Comparison of ENCODE assay signal across 9 mouse cellular contexts in the genomic region with DNA sequence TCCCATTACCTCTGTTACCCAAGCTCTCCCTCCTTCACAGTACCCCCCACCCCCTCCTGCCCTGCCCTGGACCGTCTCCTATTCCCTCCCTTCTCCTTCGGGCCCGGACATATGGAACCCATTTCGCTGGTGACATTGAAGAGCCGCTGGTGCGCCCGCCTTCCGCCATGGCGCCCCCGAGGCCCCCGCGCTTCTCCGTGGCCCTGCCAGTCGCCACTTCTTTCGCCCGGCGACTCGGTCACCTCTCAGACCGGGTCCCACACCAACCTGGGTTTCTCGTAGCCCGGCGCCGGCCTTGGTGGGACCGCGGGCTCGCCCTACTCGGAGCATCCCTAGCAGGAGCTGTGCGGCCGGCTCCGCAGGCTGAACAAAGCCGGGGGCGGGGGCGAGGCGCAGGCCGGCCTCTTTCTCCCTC. TPM values are rescaled to one million over a fixed set of nuclear protein-coding genes. Genes with fewer than 3 reads are reported as not detected.
A peak's percentile ranks its signal among the peaks of the same experiment; 100 is the strongest.
DNase-seq lines count a peak whose midpoint lies in the region; ATAC-seq lines count a peak whose summit lies in the region.
"Had no signal": no experiment of that assay in that cellular context is flagged by ENCODE, and none has a peak within 500 bp of the region (broad histone marks: within the 10 kb centered on the region; RNA-seq: fewer than 3 reads in every experiment).

No protein-coding gene starts in this region.

- no peaks in the 10 kb centered on the region for H3K9me3 ChIP-seq in kidney, embryonic 15.5 days (replicated peaks)
- H3K9me3 ChIP-seq in embryonic facial prominence, embryonic 10.5 days, result no peaks in the 10 kb centered on the region
- H3K9me3 ChIP-seq in hindbrain, embryonic 13.5 days, result no peaks in the 10 kb centered on the region
- no peaks in the 10 kb centered on the region for H3K9me3 ChIP-seq in liver, embryonic 16.5 days (replicated peaks; ENCODE audit: control insufficient read depth, low read length)
- H3K9me3 ChIP-seq: forebrain, embryonic 15.5 days had no signal

- peaks cover 100% of the 10 kb centered on the region for H3K4me1 ChIP-seq in kidney, embryonic 15.5 days
- peaks cover 16% of the 10 kb centered on the region for H3K4me1 ChIP-seq in embryonic facial prominence, embryonic 10.5 days
- H3K4me1 ChIP-seq in hindbrain, embryonic 13.5 days (replicated peaks), result peaks cover 33% of the 10 kb centered on the region
- no peaks in the 10 kb centered on the region for H3K4me1 ChIP-seq in liver, embryonic 16.5 days (ENCODE audit: control insufficient read depth, low read depth, low read length)
- H3K4me1 ChIP-seq: forebrain, embryonic 15.5 days had no signal

- no peak; the same call in 1 of the 2 replicates for ATAC-seq in kidney, embryonic 15.5 days (replicated peaks; ENCODE audit: low FRiP score)
- ATAC-seq in hindbrain, embryonic 13.5 days (ENCODE audit: low FRiP score), result no peak
- ATAC-seq in liver, embryonic 16.5 days (ENCODE audit: low read depth), result no peak
- ATAC-seq: forebrain, embryonic 15.5 days had no signal

- 10% methylated on average over 34 of the region's 35 CpGs for WGBS in kidney, embryonic 15.5 days
- under 1% methylated on average over 35 of the region's 35 CpGs for WGBS in embryonic facial prominence, embryonic 10.5 days
- WGBS in hindbrain, embryonic 13.5 days, result 1% methylated on average over 35 of the region's 35 CpGs
- WGBS in liver, embryonic 16.5 days (ENCODE audit: insufficient replicate concordance), result 6% methylated on average over 25 of the region's 35 CpGs

- H3K4me2 ChIP-seq in kidney, embryonic 15.5 days, result peak overlapping the region; percentile 90
- peak overlapping the region; percentile 83 for H3K4me2 ChIP-seq in hindbrain, embryonic 13.5 days
- 0 out of 2 replicates have a peak overlapping the region, but pooled peaks have one; percentile 10 for H3K4me2 ChIP-seq in liver, embryonic 16.5 days (ENCODE audit: low read depth, low read length)
- H3K4me2 ChIP-seq: forebrain, embryonic 15.5 days had no signal

- H3K27me3 ChIP-seq in kidney, embryonic 15.5 days, result no peaks in the 10 kb centered on the region
- H3K27me3 ChIP-seq in embryonic facial prominence, embryonic 10.5 days (replicated peaks; ENCODE audit: low read depth, poor library complexity, severe bottlenecking), result peaks cover 100% of the 10 kb centered on the region
- peaks cover 99% of the 10 kb centered on the region for H3K27me3 ChIP-seq in hindbrain, embryonic 13.5 days
- H3K27me3 ChIP-seq in liver, embryonic 16.5 days (ENCODE audit: control insufficient read depth, insufficient read depth, low read depth, low read length), result peaks cover 68% of the 10 kb centered on the region

- H3K9ac ChIP-seq in kidney, embryonic 15.5 days, result peak overlapping the region; percentile 55
- H3K9ac ChIP-seq in hindbrain, embryonic 13.5 days, result peak overlapping the region; percentile 99
- H3K9ac ChIP-seq in liver, embryonic 16.5 days (ENCODE audit: low read depth, low read length), result no peak overlapping the region
- H3K9ac ChIP-seq: forebrain, embryonic 15.5 days had no signal

- DNase-seq in kidney, adult 18-20 months, result no peak
- peak; percentile 75 for DNase-seq in embryonic facial prominence, embryonic 10.5 days (ENCODE audit: low spot score)
- DNase-seq in thymus, postnatal 25 days, result no peak
- DNase-seq in adrenal gland, postnatal 25 days, result no peak

- peaks cover 31% of the 10 kb centered on the region for H3K36me3 ChIP-seq in kidney, embryonic 15.5 days
- H3K36me3 ChIP-seq in embryonic facial prominence, embryonic 10.5 days (replicated peaks), result no peaks in the 10 kb centered on the region
- no peaks in the 10 kb centered on the region; the same call in 1 of the 2 replicates for H3K36me3 ChIP-seq in hindbrain, embryonic 13.5 days
- H3K36me3 ChIP-seq in liver, embryonic 16.5 days (ENCODE audit: control insufficient read depth, insufficient read depth), result no peaks in the 10 kb centered on the region
- H3K36me3 ChIP-seq: forebrain, embryonic 15.5 days had no signal

- H3K4me3 ChIP-seq in kidney, embryonic 15.5 days (replicated peaks), result peak overlapping the region; percentile 41
- peak overlapping the region; percentile 53 for H3K4me3 ChIP-seq in embryonic facial prominence, embryonic 10.5 days
- peak overlapping the region; percentile 57 for H3K4me3 ChIP-seq in hindbrain, embryonic 13.5 days
- peak overlapping the region; percentile 21; the same call in 1 of the 2 replicates for H3K4me3 ChIP-seq in liver, embryonic 16.5 days (ENCODE audit: low read depth, low read length)
- H3K4me3 ChIP-seq: forebrain, embryonic 15.5 days had no signal

- peak overlapping the region; percentile 100 for H3K27ac ChIP-seq in kidney, embryonic 15.5 days
- peak overlapping the region; percentile 75 for H3K27ac ChIP-seq in embryonic facial prominence, embryonic 10.5 days (replicated peaks)
- H3K27ac ChIP-seq in hindbrain, embryonic 13.5 days, result peak overlapping the region; percentile 100
- H3K27ac ChIP-seq in liver, embryonic 16.5 days (ENCODE audit: low read length), result no peak overlapping the region
- H3K27ac ChIP-seq: forebrain, embryonic 15.5 days had no signal

RNA-seq across cellular contexts. Expression of a gene that starts 9.5 kb away (rescaled TPM):
- 4.4 and 4.5 TPM in 2 replicates for polyA plus RNA-seq in kidney, embryonic 15.5 days (2015; fragmentation: Nextera tagmentation; extraction: Ambion mirVana)
- polyA plus RNA-seq in embryonic facial prominence, embryonic 10.5 days (2016; fragmentation: Nextera tagmentation; extraction: Ambion mirVana), result 0.69 and 3.4 TPM in 2 replicates
- 11.9 and 14.5 TPM in 2 replicates for polyA plus RNA-seq in hindbrain, embryonic 13.5 days (2015; fragmentation: Nextera tagmentation; extraction: Ambion mirVana)
- 0.11 TPM in 1 of 2 replicates, not detected in the other for polyA plus RNA-seq in liver, embryonic 16.5 days (2015; fragmentation: Nextera tagmentation; extraction: Ambion mirVana)
- total RNA-seq in adrenal gland, postnatal 25 days (2021), result 33.0 and 40.1 TPM in 2 replicates
- polyA plus RNA-seq: forebrain, embryonic 15.5 days; midbrain, postnatal 0 days had no signal

RNA-seq across cellular contexts. Expression of a gene that starts 14.6 kb away (rescaled TPM):
- polyA plus RNA-seq in kidney, embryonic 15.5 days (2015; fragmentation: Nextera tagmentation; extraction: Ambion mirVana), result 6.4 and 7.1 TPM in 2 replicates
- polyA plus RNA-seq in embryonic facial prominence, embryonic 10.5 days (2016; fragmentation: Nextera tagmentation; extraction: Ambion mirVana), result 0.09 and 0.23 TPM in 2 replicates
- polyA plus RNA-seq in hindbrain, embryonic 13.5 days (2015; fragmentation: Nextera tagmentation; extraction: Ambion mirVana), result 9.5 and 11.3 TPM in 2 replicates
- 0.08 and 0.11 TPM in 2 replicates for polyA plus RNA-seq in liver, embryonic 16.5 days (2015; fragmentation: Nextera tagmentation; extraction: Ambion mirVana)
- total RNA-seq in adrenal gland, postnatal 25 days (2021), result 27.6 and 31.5 TPM in 2 replicates
- polyA plus RNA-seq: forebrain, embryonic 15.5 days; midbrain, postnatal 0 days had no signal

RNA-seq across cellular contexts. Expression of a gene that starts 17.7 kb away (rescaled TPM):
- polyA plus RNA-seq in kidney, embryonic 15.5 days (2015; fragmentation: Nextera tagmentation; extraction: Ambion mirVana), result 45.7 and 45.9 TPM in 2 replicates
- 5.8 and 17.0 TPM in 2 replicates for polyA plus RNA-seq in embryonic facial prominence, embryonic 10.5 days (2016; fragmentation: Nextera tagmentation; extraction: Ambion mirVana)
- 38.6 and 47.2 TPM in 2 replicates for polyA plus RNA-seq in hindbrain, embryonic 13.5 days (2015; fragmentation: Nextera tagmentation; extraction: Ambion mirVana)
- polyA plus RNA-seq in liver, embryonic 16.5 days (2015; fragmentation: Nextera tagmentation; extraction: Ambion mirVana), result 0.62 and 0.90 TPM in 2 replicates
- total RNA-seq in adrenal gland, postnatal 25 days (2021), result 24.0 and 25.6 TPM in 2 replicates
- polyA plus RNA-seq: forebrain, embryonic 15.5 days; midbrain, postnatal 0 days had no signal

RNA-seq across cellular contexts. Expression of a gene that starts 29.5 kb away (rescaled TPM):
- 18.8 and 20.2 TPM in 2 replicates for polyA plus RNA-seq in kidney, embryonic 15.5 days (2015; fragmentation: Nextera tagmentation; extraction: Ambion mirVana)
- 0.07 and 0.28 TPM in 2 replicates for polyA plus RNA-seq in embryonic facial prominence, embryonic 10.5 days (2016; fragmentation: Nextera tagmentation; extraction: Ambion mirVana)
- 196 and 216 TPM in 2 replicates for polyA plus RNA-seq in hindbrain, embryonic 13.5 days (2015; fragmentation: Nextera tagmentation; extraction: Ambion mirVana)
- 0.26 and 0.37 TPM in 2 replicates for polyA plus RNA-seq in liver, embryonic 16.5 days (2015; fragmentation: Nextera tagmentation; extraction: Ambion mirVana)
- total RNA-seq in adrenal gland, postnatal 25 days (2021), result 36.5 and 36.8 TPM in 2 replicates
- polyA plus RNA-seq: forebrain, embryonic 15.5 days; midbrain, postnatal 0 days had no signal

RNA-seq across cellular contexts. Expression of a gene that starts 32.9 kb away (rescaled TPM):
- 0.27 and 0.35 TPM in 2 replicates for polyA plus RNA-seq in kidney, embryonic 15.5 days (2015; fragmentation: Nextera tagmentation; extraction: Ambion mirVana)
- polyA plus RNA-seq in embryonic facial prominence, embryonic 10.5 days (2016; fragmentation: Nextera tagmentation; extraction: Ambion mirVana), result 1.2 and 7.1 TPM in 2 replicates
- 0.30 and 0.74 TPM in 2 replicates for polyA plus RNA-seq in hindbrain, embryonic 13.5 days (2015; fragmentation: Nextera tagmentation; extraction: Ambion mirVana)
- polyA plus RNA-seq in liver, embryonic 16.5 days (2015; fragmentation: Nextera tagmentation; extraction: Ambion mirVana), result not detected in 2 replicates
- not detected in 2 replicates for total RNA-seq in adrenal gland, postnatal 25 days (2021)
- total RNA-seq: midbrain, postnatal 0 days had no signal
- polyA plus RNA-seq: forebrain, embryonic 15.5 days; midbrain, postnatal 0 days had no signal

Comparison
In these comparisons a context has a peak if more than half of its experiments do, and no peak if none do; other contexts are left out.
1. H3K4me2 ChIP-seq: peak in every context shown above with its lines; median percentile 90 in kidney, embryonic 15.5 days; 83 in hindbrain, embryonic 13.5 days; 10 in liver, embryonic 16.5 days.